Mouse (Mus musculus): ENCODE results near the gene Podnl1. TPM values are rescaled to one million over a fixed set of nuclear protein-coding genes. Genes with fewer than 3 reads are reported as not detected.

The Podnl1 gene
- polyA plus RNA-seq, 1 experiment: 3.2 TPM

DNA sequence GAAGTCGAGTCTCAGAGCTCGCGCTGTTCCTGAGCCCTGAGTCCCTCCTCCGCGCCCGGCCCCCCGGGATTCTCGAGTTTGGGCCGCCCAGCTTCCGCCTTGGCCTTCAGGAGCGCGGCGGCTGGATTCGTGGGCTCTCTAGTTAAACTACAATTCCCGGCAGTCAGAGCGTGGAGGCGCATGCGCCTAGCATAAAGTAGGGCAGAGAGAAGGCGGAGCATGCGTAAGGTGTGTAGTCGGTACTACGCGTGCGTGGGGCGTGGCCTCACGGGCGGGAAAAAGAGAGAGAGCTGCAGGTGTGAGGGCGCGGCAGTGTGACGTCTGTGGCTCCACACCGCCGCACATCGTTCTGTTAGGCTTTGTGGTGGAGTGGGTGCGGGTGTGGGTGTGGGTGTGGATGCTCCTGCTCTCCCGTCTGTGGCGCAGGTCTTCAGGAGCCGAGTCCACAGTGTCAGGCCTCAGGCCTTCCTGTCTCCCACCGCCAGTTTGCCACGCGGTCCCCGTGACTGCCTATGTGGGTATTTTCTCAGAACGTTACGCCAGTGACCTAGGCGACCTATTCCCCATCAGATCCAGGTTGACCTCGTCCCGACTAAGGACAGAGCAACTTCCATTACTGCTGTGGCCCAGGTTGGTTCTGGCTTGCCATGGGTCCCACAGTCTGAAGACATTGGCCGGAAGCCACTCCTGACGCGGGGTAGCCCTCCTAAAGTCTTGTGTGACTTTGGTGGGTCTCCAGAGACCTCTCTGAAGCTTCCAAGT lies 22.2 kb downstream of the Podnl1 start, which contains the start of the genes Cc2d1a and 4930432K21Rik:
Gene Cc2d1a, minus strand, starts transcription at position 168 of the 762 bp plus-strand sequence.
Gene 4930432K21Rik, plus strand, starts transcription at position 257 of the 762 bp plus-strand sequence.
- Histone ChIP-seq H3K4me1 (ENCODE audit: control insufficient read depth, insufficient read depth, low read length) (no peaks in the 10 kb centered on the region), H3K4me3 (ENCODE audit: insufficient read depth, low read length) (peak within 1 kb of the TSS; percentile 78), H3K27ac (ENCODE audit: insufficient read depth, low read length) (no peak within 1 kb of the TSS)
- TF ChIP-seq CTCF (IDR thresholded peaks at IDR 0.05; ENCODE audit: borderline replicate concordance, insufficient read depth, low read length): no peak
- peak; percentile 64 for TF ChIP-seq POLR2A (IDR thresholded peaks at IDR 0.05; ENCODE audit: low read depth, low read length)

DNA sequence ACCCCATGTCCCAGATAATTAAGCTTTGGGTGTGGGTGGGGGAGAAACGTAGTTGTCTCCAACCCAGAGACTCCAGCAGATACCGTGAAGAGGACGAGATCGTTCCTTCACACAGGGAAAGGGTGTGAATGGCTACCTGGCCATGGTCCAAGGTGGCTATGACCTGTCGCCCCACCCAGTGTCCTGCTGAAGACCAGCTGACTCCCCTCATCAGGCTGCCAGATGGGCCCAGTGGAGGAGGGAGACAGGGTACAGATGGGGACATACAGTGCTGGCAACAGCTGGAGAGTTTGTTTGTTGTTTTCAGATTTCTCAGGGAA lies 22.7 kb downstream of the Podnl1 start:
- TF ChIP-seq POLR2A (IDR thresholded peaks at IDR 0.05; ENCODE audit: low read depth, low read length) (no peak), CTCF (IDR thresholded peaks at IDR 0.05; ENCODE audit: borderline replicate concordance, insufficient read depth, low read length) (no peak)
- Histone ChIP-seq H3K27ac (ENCODE audit: insufficient read depth, low read length) (no peak overlapping the region), H3K4me1 (ENCODE audit: control insufficient read depth, insufficient read depth, low read length) (no peaks in the 10 kb centered on the region), H3K4me3 (ENCODE audit: insufficient read depth, low read length) (no peak overlapping the region)

DNA sequence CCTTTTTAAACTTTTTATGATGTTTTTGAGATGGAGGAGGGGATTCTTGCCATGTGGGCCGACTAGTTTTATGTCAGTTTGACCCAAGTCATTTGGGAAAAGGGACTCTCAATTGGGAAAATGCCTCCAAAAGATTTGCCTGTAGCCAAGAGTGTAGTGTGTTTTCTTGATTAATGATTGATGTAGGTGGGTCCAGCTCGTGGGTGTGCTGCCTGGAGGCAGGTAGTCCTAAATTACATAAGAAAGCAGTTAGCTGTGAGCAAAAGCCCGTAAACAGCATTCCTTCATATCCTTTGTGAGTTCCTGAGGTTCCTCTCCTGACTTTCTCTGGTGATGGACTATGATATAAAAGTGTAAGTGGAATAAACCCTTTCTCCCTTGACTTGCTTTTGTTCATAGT lies 23.4 kb downstream of the Podnl1 start:
- no peak for TF ChIP-seq CTCF (IDR thresholded peaks at IDR 0.05; ENCODE audit: borderline replicate concordance, insufficient read depth, low read length)
- no peak for TF ChIP-seq POLR2A (IDR thresholded peaks at IDR 0.05; ENCODE audit: low read depth, low read length)
- H3K4me3 ChIP-seq (ENCODE audit: insufficient read depth, low read length): no peak overlapping the region
- H3K27ac ChIP-seq (ENCODE audit: insufficient read depth, low read length): no peak overlapping the region
- H3K4me1 ChIP-seq (ENCODE audit: control insufficient read depth, insufficient read depth, low read length): no peaks in the 10 kb centered on the region

DNA sequence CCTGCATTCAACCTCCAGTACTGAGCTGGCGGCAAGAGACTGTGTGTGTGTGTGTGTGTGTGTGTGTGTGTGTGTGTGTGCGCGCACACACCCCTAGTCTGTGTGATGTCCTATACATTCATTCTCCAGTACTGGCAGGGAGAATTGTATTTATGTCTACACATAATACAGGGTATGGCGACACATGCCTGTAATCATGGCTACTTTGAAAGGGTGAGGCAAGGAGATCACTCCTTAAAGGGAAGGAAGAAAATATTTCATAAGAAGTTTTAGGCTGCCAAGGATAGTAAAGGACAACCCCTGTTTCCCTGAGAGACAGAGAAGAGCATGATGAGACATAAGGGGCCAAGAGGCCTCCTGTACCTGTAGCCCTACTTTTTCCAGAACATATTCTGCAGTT lies 31.8 kb downstream of the Podnl1 start:
- Histone ChIP-seq H3K4me1 (ENCODE audit: control insufficient read depth, insufficient read depth, low read length) (no peaks in the 10 kb centered on the region), H3K27ac (ENCODE audit: insufficient read depth, low read length) (no peak overlapping the region), H3K4me3 (ENCODE audit: insufficient read depth, low read length) (no peak overlapping the region)
- TF ChIP-seq CTCF (IDR thresholded peaks at IDR 0.05; ENCODE audit: borderline replicate concordance, insufficient read depth, low read length) (no peak), POLR2A (IDR thresholded peaks at IDR 0.05; ENCODE audit: low read depth, low read length) (no peak)

DNA sequence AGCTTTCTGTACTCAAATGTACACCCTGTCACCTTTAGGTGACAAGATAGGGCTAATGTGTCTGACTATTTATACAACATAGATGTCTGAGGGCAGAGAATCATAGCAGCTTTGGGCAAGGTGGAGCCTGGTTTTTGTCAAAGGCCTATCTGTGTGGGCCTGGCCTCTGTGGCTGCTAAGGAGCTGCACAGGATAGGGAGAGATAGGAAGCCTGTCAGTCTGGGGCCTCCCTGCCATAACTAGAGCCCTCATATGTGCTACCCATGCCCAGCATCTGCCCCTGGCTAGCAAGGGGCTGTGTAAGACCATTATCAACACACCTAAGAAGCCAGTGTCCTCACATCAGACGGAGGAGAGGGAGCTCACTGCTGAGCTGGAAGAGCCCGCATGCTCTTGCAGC lies 41.9 kb downstream of the Podnl1 start:
- TF ChIP-seq POLR2A (IDR thresholded peaks at IDR 0.05; ENCODE audit: low read depth, low read length): no peak
- no peak for TF ChIP-seq CTCF (IDR thresholded peaks at IDR 0.05; ENCODE audit: borderline replicate concordance, insufficient read depth, low read length)
- Histone ChIP-seq H3K27ac (ENCODE audit: insufficient read depth, low read length) (no peak overlapping the region), H3K4me1 (ENCODE audit: control insufficient read depth, insufficient read depth, low read length) (peaks cover 4% of the 10 kb centered on the region; the same call in 1 of the 2 replicates), H3K4me3 (ENCODE audit: insufficient read depth, low read length) (no peak overlapping the region)

DNA sequence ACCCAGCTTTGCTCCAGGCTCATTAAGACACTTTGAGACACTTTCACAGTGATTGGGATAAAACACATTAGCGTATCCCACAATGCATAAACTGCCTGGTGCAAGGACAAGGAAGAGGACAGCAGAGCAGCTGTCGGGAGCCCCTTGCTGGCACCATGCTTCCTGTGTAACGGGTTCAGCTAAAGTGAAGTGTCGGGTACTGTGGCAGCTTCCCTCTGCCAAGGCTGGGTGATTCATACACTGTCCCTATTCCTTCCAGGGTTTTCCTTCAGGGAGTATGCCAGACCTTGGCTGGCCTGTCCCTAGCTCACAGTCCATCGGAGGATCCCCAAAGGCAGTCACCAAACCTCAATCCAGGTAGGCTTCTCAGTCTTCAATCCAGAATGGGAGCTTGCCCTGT lies 44.3 kb downstream of the Podnl1 start:
- no peak overlapping the region for H3K27ac ChIP-seq (ENCODE audit: insufficient read depth, low read length)
- no peak for TF ChIP-seq POLR2A (IDR thresholded peaks at IDR 0.05; ENCODE audit: low read depth, low read length)
- TF ChIP-seq CTCF (IDR thresholded peaks at IDR 0.05; ENCODE audit: borderline replicate concordance, insufficient read depth, low read length): no peak
- no peak overlapping the region for H3K4me3 ChIP-seq (ENCODE audit: insufficient read depth, low read length)
- H3K4me1 ChIP-seq (ENCODE audit: control insufficient read depth, insufficient read depth, low read length): no peaks in the 10 kb centered on the region

DNA sequence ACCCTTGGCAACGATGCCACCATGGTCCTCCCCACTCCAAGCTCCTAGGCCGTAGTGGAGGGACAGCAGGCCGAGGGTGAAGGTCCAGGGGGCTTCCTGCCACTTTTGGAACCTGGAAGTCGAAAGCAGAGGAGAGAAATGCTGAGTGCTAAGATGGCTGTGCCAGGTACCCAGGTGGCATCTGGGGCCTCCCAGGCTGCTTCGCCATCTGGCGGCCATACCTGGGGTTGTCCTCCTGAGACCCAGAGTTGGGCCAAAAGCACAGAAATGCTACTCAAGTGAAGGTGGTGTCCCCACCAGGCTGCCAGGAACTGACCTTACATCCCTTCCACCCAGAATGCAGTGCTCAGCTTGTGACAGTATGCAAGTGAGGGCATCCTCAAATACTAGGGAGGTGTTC lies 48.1 kb downstream of the Podnl1 start:
- TF ChIP-seq POLR2A (IDR thresholded peaks at IDR 0.05; ENCODE audit: low read depth, low read length) (no peak), CTCF (IDR thresholded peaks at IDR 0.05; ENCODE audit: borderline replicate concordance, insufficient read depth, low read length) (0 out of 2 replicates have a peak, but pooled peaks have one; percentile 11)
- H3K4me3 ChIP-seq (ENCODE audit: insufficient read depth, low read length): no peak overlapping the region
- no peak overlapping the region for H3K27ac ChIP-seq (ENCODE audit: insufficient read depth, low read length)
- H3K4me1 ChIP-seq (ENCODE audit: control insufficient read depth, insufficient read depth, low read length): no peaks in the 10 kb centered on the region

DNA sequence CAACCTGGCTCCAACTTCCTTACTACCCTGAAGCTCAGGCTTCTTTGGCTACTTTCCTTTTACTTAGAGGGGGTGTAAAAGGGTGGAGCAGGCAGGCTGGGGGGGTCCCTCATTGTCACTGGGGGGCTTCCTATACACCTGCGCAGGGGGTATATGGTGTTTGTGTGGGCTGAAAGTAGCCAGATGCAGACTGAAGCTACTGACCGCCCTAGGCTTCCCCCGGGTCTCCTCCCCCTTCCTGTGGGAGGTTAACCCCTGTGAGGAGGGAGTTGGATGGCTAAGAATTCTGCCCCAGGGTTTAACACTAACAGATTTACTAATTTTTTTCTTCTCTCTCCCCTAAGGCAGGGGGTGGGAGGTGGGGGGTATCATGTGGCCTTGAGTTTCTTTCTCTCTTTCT lies 50.8 kb downstream of the Podnl1 start:
- no peak for TF ChIP-seq POLR2A (IDR thresholded peaks at IDR 0.05; ENCODE audit: low read depth, low read length)
- no peak for TF ChIP-seq CTCF (IDR thresholded peaks at IDR 0.05; ENCODE audit: borderline replicate concordance, insufficient read depth, low read length)
- Histone ChIP-seq H3K4me1 (ENCODE audit: control insufficient read depth, insufficient read depth, low read length) (0 out of 2 replicates have a peak, but pooled peaks cover 2% of the 10 kb centered on the region), H3K4me3 (ENCODE audit: insufficient read depth, low read length) (no peak overlapping the region), H3K27ac (ENCODE audit: insufficient read depth, low read length) (no peak overlapping the region)

DNA sequence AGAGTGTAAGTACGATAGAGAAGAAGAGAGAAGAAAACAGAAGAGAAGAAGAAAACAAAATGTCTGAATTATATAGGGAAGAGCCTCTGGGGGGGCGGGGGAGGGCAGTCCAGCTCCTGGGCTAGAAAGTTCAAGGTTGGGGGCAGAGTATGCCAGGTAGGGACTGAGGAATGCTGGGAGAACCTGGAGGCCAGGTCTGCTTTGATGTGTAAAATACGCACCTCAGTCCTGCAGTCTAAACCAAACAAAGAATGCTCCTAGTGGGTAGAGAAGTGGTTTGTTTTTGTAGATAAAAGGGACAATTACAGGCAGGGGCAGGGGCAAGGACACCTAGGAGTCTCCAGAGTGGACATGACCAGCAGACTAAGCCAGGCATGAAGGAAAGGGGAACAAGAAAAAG lies 51.6 kb downstream of the Podnl1 start:
- Histone ChIP-seq H3K27ac (ENCODE audit: insufficient read depth, low read length) (no peak overlapping the region), H3K4me3 (ENCODE audit: insufficient read depth, low read length) (no peak overlapping the region), H3K4me1 (ENCODE audit: control insufficient read depth, insufficient read depth, low read length) (0 out of 2 replicates have a peak, but pooled peaks cover 2% of the 10 kb centered on the region)
- TF ChIP-seq CTCF (IDR thresholded peaks at IDR 0.05; ENCODE audit: borderline replicate concordance, insufficient read depth, low read length): no peak
- TF ChIP-seq POLR2A (IDR thresholded peaks at IDR 0.05; ENCODE audit: low read depth, low read length): no peak

DNA sequence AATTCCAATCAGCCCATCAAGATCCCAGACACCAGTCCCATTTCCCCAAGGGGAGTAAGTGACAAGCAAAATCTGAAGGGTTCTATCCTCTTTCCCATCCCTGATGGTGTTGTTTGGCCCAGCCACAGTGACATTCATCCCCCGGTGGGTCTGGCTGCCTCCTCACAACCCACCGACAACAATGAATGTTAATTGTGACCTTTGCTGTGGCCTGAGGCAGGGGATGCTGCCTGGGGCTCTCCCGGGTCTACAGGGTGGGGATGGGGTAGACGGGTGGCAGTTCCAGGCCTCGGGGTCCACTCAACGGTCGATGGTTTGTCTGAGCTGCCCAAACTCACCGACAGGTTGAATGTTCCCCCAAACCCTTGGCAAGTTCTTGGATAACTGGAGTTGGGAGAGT lies 52.8 kb downstream of the Podnl1 start:
- Histone ChIP-seq H3K27ac (ENCODE audit: insufficient read depth, low read length) (no peak overlapping the region), H3K4me3 (ENCODE audit: insufficient read depth, low read length) (no peak overlapping the region), H3K4me1 (ENCODE audit: control insufficient read depth, insufficient read depth, low read length) (0 out of 2 replicates have a peak, but pooled peaks cover 2% of the 10 kb centered on the region)
- TF ChIP-seq POLR2A (IDR thresholded peaks at IDR 0.05; ENCODE audit: low read depth, low read length) (no peak), CTCF (IDR thresholded peaks at IDR 0.05; ENCODE audit: borderline replicate concordance, insufficient read depth, low read length) (no peak)

Measured in embryonic fibroblast, embryonic 13.5 days (primary cell).